Mouse (Mus musculus) brown adipose tissue, adult 24 weeks (tissue): ENCODE data around the gene Dpy19l3. TPM values are rescaled to one million over a fixed set of nuclear protein-coding genes. Genes with fewer than 3 reads are reported as not detected.

ENCODE experiments used
- H3K27ac ChIP-seq: fragments of 200-500 bp; replicated peaks from 2 replicates; pipeline ENCODE4 v1.5.1; 2012; ENCODE audit warnings: low read depth, mild to moderate bottlenecking, low read length
- H3K4me1 ChIP-seq: fragments of 200-500 bp; 2 replicates; pipeline ENCODE4 v1.6.1; 2012; ENCODE audit warnings: low read length, mixed read lengths; ENCODE audit not compliant: control insufficient read depth, insufficient read depth, insufficient read length
- H3K4me3 ChIP-seq: fragments of 200-500 bp; 2 replicates; pipeline ENCODE4 v1.5.1; 2012; ENCODE audit warnings: low read depth, mild to moderate bottlenecking, low read length, moderate library complexity; ENCODE audit not compliant: insufficient read depth
- polyA plus RNA-seq: library from polyadenylated mRNA; stranded (reverse); fragments of >200 nt; gene quantifications from 2 replicates; pipeline ENCODE4 v1.2.4, GENCODE M21; 2012; ENCODE audit not compliant: missing spikeins, insufficient read depth, insufficient read length

Gene Dpy19l3
- 0.75 and 1.5 TPM in 2 replicates for polyA plus RNA-seq

DNA sequence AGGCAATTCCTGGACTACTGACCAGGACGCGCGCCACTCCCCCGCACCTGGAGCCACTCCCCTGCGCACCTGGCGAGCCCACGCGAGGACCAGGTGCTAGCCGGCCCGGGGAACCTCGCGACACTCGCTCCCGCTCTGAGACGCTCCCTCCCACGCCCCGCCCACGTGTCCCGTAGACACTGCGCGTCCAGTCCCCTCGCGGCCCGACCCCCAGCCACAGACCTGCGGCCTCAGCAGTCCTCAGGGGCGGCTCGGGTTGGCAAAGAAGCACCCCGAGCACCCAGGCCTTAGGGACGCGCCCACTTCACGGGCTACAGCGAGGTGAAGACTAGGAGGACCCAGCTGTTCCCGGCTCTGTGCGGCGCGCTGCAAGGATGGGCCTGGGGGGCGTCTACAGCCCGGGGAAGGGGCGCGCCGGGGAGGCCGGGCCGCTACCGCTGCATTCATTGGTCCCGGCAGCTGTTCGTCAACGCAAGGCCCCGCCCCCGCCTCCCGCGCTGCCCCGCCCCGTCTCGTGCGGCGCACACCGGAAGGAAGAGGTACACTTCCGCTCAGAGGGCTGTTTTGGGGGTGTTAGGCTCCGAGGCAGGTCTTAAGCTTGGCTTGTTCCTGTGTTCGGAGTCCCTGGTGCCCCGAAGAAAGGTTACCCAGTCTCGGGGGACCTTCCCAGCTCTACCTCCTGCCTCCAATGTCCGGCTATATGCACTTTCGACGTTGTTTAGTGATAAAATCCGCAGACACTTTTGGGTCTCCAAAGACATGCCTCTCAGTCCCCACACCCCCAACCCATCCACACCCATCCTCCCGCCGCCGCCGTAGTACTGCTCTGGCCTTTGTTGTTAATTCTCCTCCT lies at the start of gene Dpy19l3:
Gene Dpy19l3 (minus strand): TSS at position 422 of the 853 bp plus-strand sequence.
- Histone ChIP-seq H3K4me1 (no peaks in the 10 kb centered on the region; the same call in 1 of the 2 replicates), H3K27ac (peak within 1 kb of the TSS; percentile 35), H3K4me3 (peak within 1 kb of the TSS; percentile 85)

DNA sequence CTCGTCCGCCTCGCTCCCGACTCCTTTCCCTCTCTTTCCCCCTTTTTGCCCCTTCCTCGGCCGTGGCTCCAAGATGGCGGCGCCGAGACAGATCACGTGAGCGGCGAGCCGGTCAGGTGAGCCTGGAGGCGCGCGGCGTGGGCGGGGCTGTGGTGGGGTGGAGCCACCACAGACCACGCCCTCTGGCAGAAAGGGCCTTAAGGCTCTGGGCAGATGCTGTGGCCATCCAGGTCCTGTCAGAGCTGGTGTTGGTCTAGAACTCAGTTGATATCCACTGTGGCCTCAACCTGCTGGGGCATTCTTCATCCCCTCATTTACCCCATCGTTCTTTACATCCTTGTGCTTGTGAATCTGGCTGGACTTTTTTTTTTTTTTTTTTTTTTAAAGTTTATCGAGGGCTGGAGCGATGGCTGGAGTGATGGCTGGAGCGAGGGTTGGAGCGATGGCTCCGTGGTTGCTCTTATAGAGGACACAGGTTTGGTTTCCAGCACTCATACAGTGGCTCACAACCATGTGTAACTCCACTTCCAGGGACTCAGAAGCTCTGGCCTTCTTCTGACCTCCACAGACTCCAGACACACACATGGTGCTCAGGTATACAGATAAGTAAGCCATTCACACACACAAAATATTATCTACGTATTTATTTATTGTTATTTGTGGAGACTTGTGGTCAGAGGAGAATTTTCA lies 48.8 kb upstream of the Dpy19l3 start, which contains the start of gene Zfp507:
Gene Zfp507 (minus strand): TSS at position 98 of the 690 bp plus-strand sequence.
- H3K4me1 ChIP-seq = no peaks in the 10 kb centered on the region
- peak within 1 kb of the TSS; percentile 38 for H3K27ac ChIP-seq
- H3K4me3 ChIP-seq = peak within 1 kb of the TSS; percentile 95

DNA sequence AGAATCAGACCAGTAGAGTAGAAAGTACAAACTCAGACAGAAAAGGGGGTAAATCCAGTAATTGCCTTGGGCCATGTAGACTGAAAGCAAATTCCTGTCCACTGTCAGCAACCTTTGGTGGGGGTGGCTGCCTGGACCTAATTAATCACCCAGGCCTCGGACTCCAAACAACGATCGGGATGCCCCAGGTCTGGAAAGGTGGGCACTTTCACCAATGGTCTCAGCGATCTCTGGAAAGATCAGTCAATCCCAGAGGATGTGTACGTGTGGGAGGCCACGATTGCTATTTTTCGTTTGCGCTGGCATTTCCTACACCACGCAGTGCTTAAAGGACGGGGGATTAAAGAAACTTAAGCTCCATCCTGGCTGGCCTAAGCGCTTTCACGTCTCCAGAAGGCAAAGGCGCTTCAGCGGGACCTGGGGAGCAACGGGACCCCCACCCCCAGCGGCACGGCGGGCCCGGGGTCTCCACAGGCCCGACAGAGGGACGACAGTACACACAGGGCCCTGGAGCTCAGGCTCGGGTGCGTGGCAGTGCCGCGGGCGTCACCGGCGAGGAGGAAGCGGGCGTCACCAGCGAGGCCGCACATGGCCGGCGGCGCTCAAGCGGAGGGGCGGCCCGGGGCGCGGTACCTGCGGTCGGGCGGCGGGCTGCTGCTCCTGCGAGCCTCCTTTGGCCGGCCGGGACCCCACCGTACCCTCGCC lies 48.1 kb upstream of the Dpy19l3 start:
- peak overlapping the region; percentile 95 for H3K4me3 ChIP-seq
- peak overlapping the region; percentile 38 for H3K27ac ChIP-seq
- H3K4me1 ChIP-seq = no peaks in the 10 kb centered on the region

DNA sequence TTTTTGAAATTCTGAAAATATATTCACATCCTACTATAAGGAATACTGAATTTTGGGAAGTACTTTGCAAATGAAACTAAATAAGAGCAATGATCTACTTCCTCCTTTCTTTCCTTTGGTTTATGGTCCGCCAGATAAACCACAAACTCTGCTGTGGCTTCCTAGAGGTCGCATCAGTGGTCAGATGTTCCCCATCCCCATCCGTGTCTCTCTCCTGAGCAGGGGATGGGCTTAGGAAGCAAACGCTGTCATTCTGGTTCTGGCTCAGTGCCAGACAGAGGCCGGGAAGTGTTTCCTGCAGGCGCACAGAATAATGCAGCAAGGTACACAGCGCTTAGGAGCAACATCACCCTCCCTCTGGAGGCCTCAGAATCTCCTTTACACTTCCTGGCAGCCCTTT lies 41.9 kb upstream of the Dpy19l3 start:
- Histone ChIP-seq H3K4me1 (no peaks in the 10 kb centered on the region), H3K27ac (no peak overlapping the region), H3K4me3 (no peak overlapping the region)

DNA sequence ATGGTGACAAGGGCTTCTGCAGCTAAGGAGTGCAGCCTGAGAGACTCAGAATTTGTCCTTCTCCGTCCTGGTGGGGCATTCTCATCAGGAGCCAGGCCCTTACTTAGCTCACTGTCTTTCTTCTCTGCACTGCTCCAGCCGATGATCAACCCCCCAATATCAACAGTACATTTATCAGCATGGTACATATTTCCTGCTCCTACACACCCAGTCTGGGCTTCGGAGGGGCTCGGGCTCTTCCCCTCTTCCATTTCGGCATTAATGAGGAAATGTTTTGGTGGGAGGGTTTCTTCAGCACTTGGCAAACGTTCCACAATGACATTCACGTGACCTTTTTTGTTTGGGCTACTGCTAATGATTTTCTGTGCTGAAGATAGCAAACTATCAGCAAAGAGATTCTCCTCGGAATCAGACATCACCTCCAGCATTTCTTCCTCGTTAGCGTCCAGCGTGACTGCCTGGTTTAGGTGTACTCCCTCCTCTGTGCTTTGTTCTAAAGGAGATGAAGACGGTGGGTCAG lies 40.0 kb upstream of the Dpy19l3 start:
- no peak overlapping the region for H3K4me3 ChIP-seq
- H3K4me1 ChIP-seq = no peaks in the 10 kb centered on the region
- no peak overlapping the region for H3K27ac ChIP-seq

DNA sequence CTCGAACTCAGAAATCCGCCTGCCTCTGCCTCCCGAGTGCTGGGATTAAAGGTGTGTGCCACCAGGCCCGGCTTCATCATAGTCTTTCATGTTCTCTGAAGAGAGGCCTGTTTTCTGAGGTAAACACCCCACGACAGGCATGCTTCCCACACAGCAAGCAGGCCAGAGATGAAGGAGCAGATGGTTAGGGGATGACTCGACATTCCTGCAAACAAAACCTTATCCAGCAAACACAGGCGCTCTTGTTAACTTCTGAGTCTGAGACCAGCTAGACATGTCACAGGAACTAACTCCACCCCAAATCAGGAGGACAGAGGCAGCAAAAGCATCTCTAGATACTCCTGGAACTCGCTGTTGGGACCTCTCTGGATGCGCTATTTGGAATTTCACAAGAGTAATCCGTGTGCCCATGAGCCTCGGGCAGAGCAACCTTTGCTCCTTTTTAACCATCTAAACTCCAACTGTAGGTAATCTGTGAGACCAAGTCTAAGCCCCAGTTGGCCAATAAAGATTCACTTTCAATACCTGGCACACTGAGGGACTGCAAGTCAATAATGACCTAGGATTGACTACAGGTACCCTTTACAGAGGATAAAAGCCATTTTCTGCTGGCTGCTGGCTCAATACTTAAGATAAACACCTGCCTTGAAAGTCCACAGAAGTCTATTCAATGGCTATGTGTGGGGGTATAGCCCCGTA lies 38.0 kb upstream of the Dpy19l3 start:
- Histone ChIP-seq H3K27ac (no peak overlapping the region), H3K4me1 (no peaks in the 10 kb centered on the region)

DNA sequence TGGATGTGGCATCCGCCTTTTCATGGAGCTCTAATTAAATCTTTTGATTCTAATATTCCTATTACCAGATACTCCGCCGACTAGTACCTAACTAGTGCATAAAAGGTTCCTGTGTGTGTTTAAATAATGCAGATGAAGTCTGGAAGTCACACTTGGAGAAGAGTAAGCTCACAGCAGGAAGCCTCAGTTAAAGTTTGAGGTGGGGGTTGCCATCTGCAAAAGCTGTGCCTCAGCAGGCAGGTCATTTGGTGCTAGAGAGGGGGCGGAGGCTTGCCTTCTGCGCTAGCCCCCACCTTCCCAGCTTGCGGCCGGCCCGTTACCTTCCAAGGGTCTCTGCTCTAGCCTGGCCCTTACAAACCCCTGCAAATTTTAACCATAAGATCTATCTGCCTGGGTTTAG lies 36.7 kb upstream of the Dpy19l3 start:
- Histone ChIP-seq H3K4me1 (no peaks in the 10 kb centered on the region), H3K4me3 (no peak overlapping the region), H3K27ac (no peak overlapping the region)

More for the DNA sequence above, 38.0 kb upstream of the Dpy19l3 start:
- H3K4me3 ChIP-seq = no peak overlapping the region

DNA sequence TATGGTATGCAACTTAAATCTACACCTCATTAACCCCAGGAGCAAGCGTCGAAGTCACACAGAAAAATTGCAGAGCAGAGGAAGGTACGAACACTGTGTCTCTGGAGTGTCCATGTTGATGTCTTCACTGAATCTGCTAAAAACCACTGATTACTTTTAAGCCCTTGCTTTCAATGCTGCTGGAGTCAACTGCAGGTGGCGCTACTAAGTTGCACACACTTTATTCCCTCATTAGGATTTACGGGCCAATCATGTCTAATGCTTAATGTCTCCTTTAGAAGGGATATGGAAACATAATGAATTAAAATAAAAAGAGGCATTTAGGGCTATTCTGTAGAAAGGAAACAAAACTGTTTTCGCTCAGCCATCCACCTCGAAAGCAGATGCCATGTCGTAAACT lies 35.9 kb upstream of the Dpy19l3 start:
- no peak overlapping the region for H3K4me3 ChIP-seq
- H3K27ac ChIP-seq = no peak overlapping the region
- H3K4me1 ChIP-seq = no peaks in the 10 kb centered on the region

DNA sequence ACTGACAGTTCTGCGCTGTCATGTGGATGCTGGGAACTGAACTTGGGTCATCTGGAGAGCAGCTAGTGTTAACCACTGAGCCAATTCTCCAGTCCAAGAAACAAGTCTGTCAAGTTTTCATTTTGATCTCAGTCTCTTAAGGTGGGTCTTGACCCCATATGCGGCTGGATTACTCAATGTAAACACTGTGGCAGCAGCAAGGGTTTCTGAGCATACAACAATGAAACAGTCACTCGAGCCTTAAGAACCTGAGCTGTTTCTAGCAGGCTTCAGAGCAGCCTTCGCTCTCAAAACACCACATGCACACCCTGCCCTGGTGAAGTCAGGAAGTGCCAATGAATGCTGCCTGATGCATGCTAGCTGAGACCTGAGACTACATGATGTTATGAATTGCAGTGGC lies 31.3 kb upstream of the Dpy19l3 start:
- no peak overlapping the region for H3K27ac ChIP-seq
- H3K4me3 ChIP-seq = no peak overlapping the region
- H3K4me1 ChIP-seq = no peaks in the 10 kb centered on the region

DNA sequence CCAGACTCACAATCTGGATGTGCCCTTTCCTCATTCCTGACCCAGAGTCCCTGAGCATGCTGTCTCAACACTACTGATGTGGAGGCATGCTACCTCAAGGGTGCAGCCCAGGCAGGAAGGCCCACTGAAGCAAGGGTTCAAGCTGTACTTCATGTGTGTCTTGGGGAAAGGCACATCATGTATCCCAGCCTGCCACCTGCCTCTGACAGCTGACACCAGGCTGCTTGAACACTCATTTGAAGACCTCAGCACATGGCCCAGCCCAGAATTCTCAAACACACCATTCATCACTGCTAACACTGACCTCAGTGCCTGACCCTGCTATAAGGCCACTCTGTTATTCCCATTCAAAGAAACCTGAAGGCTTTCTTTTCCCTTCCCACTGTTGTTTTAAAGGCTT lies 28.0 kb upstream of the Dpy19l3 start:
- Histone ChIP-seq H3K4me1 (no peaks in the 10 kb centered on the region), H3K27ac (no peak overlapping the region), H3K4me3 (no peak overlapping the region)

DNA sequence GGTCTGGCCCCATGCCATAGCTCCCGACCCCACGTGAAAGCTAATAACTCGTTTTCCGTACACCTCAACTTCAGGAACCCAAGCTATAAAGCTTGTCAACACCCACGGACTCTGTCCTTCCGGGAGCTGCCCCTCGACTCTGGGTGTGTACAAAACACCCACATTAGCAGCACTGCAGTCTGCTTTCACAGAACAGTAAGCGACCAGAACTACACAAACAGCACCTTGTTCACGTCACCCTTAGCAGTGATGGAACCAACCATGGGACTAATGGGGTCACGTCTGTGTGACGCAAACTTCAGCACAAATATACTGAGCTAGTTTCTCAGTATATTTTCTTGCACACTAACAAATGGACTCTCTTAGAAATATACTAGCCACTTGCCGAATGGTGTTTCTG lies 19.9 kb upstream of the Dpy19l3 start:
- Histone ChIP-seq H3K4me3 (no peak overlapping the region), H3K27ac (no peak overlapping the region), H3K4me1 (no peaks in the 10 kb centered on the region)

DNA sequence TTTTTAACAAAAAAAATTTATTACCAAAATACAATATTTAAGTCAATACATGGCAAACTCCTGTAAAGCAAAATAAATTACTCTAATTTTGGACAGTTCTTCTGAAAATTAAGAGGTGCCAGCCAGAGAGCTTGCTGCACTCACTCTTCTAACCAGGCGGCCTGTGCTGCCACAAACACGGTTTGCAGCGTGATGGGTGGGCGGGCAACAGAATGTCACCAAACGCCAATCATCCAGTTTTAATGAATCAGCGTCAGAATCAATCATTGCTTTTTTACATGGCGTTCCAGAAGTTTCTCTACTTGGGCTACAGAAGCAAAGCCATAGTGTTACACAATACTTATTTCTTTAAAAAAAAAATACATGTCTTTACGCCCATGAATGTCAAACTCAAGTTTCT lies 18.1 kb upstream of the Dpy19l3 start:
- H3K4me1 ChIP-seq = no peaks in the 10 kb centered on the region
- no peak overlapping the region for H3K27ac ChIP-seq
- H3K4me3 ChIP-seq = no peak overlapping the region

DNA sequence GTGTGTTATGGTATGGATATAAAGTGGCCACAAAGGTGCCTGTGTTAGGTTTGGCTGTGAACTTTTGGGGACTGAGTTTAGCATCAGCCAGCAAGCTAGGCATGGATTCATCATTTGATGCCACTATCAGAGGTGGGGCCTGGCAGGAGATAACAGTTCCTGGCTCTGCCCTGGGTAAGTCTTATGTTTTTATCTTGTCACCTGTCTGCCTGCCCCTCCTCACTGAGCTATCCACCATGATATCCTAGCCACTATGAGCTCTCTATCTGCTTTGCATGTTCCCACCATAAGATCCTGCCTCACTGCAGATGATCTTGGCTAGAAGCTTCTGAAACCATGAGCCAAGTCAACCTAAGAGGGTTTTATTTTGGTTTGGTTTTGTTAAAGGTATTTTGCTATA lies 16.9 kb upstream of the Dpy19l3 start:
- Histone ChIP-seq H3K4me1 (no peaks in the 10 kb centered on the region), H3K27ac (no peak overlapping the region), H3K4me3 (no peak overlapping the region)

DNA sequence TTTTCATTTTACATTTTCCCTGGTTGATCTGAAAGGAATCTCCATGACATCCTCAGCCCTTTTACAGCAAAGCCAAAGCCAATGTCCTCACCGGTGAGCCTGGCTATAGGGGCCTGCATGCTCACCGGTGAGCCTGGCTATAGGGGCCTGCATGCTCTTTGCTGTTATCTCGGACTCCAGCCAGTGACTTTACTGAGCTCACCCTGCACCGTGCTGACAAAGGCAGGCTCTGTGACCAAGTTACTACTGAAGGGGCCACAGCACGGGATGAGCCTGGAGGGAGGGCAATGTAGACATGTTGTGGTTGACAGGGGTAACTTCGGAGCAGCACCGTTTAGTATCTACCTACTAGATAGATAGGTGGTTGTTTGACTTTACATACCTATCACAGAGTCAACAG lies 15.9 kb upstream of the Dpy19l3 start:
- Histone ChIP-seq H3K4me3 (no peak overlapping the region), H3K27ac (no peak overlapping the region), H3K4me1 (no peaks in the 10 kb centered on the region)
